Mouse (Mus musculus): ENCODE measurements at regions not wholly inside any gene's neighbourhood (a gene's known extent, or its start where the extent isn't known, plus 50 kb on each side); places are given as distances from the start of the nearest gene placed in this dataset.

- Histone ChIP-seq H3K9me3 (no peaks in the 10 kb centered on the region), H3K27ac (replicated peaks) (no peak overlapping the region), H3K9ac (no peak overlapping the region), H3K4me1 (no peaks in the 10 kb centered on the region), H3K27me3 (replicated peaks) (no peaks in the 10 kb centered on the region), H3K4me2 (no peak overlapping the region), H3K4me3 (no peak overlapping the region), H3K36me3 (no peaks in the 10 kb centered on the region)
- 69% methylated on average over 8 of the region's 8 CpGs for WGBS
- no peak for ATAC-seq (ENCODE audit: extremely low read depth, insufficient number of reproducible peaks, low FRiP score, low TSS enrichment)
Measured at GRCm38 (mm10) chr15:13455560-13456219, 282.2 kb upstream of the Cdh6 start.

GRCm38 (mm10) chr15:13450385-13450784, 276.9 kb upstream of the Cdh6 start:
- 78% methylated on average over 5 of the region's 5 CpGs for WGBS
- Histone ChIP-seq H3K36me3 (no peaks in the 10 kb centered on the region), H3K4me3 (no peak overlapping the region), H3K4me1 (no peaks in the 10 kb centered on the region), H3K27me3 (replicated peaks) (no peaks in the 10 kb centered on the region), H3K9ac (no peak overlapping the region), H3K4me2 (no peak overlapping the region), H3K9me3 (no peaks in the 10 kb centered on the region), H3K27ac (replicated peaks) (no peak overlapping the region)
- ATAC-seq (ENCODE audit: extremely low read depth, insufficient number of reproducible peaks, low FRiP score, low TSS enrichment), result no peak

GRCm38 (mm10) chr15:13434608-13435007, 261.1 kb upstream of the Cdh6 start:
- Histone ChIP-seq H3K4me2 (no peak overlapping the region), H3K27me3 (replicated peaks) (no peaks in the 10 kb centered on the region), H3K4me3 (no peak overlapping the region), H3K9me3 (no peaks in the 10 kb centered on the region), H3K36me3 (no peaks in the 10 kb centered on the region), H3K9ac (no peak overlapping the region), H3K27ac (replicated peaks) (no peak overlapping the region), H3K4me1 (no peaks in the 10 kb centered on the region)
- ATAC-seq (ENCODE audit: extremely low read depth, insufficient number of reproducible peaks, low FRiP score, low TSS enrichment), result no peak
- WGBS, result 54% methylated on average over 1 of the region's 1 CpGs

GRCm38 (mm10) chr15:13432971-13433370, 259.5 kb upstream of the Cdh6 start:
- no peaks in the 10 kb centered on the region for H3K9me3 ChIP-seq
- no peak overlapping the region for H3K27ac ChIP-seq (replicated peaks)
- WGBS, result 75% methylated on average over 2 of the region's 2 CpGs
- no peaks in the 10 kb centered on the region for H3K4me1 ChIP-seq
- no peaks in the 10 kb centered on the region for H3K27me3 ChIP-seq (replicated peaks)
- no peak overlapping the region for H3K4me2 ChIP-seq
- H3K4me3 ChIP-seq, result no peak overlapping the region
- H3K36me3 ChIP-seq, result no peaks in the 10 kb centered on the region
- ATAC-seq (ENCODE audit: extremely low read depth, insufficient number of reproducible peaks, low FRiP score, low TSS enrichment), result no peak
- H3K9ac ChIP-seq, result no peak overlapping the region

DNA sequence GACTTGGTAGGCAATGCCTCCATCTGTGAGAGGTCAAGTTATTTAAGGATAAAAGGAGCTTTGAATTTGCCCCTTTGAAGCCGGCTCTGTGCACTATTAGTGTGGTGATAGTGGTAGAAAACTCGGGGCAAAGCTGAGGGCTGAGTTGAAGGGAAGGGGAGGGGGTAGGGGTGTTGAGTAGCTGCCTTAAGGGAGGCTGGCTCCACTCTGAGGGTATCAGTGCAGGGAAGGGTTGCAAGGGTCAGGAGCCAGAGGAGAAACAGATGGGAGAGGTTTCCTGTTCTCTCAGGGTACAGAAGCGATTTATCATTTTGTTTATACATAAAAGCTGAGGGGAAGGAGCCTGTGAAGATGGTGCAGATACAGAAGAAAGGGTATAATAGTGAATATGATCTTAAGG, 246.1 kb upstream of the Cdh6 start:
- H3K4me2 ChIP-seq, result no peak overlapping the region
- H3K9ac ChIP-seq, result no peak overlapping the region
- no peaks in the 10 kb centered on the region for H3K36me3 ChIP-seq
- no peaks in the 10 kb centered on the region for H3K4me1 ChIP-seq
- H3K27ac ChIP-seq (replicated peaks), result no peak overlapping the region
- H3K9me3 ChIP-seq, result no peaks in the 10 kb centered on the region
- H3K27me3 ChIP-seq (replicated peaks), result no peaks in the 10 kb centered on the region
- no peak for ATAC-seq (ENCODE audit: extremely low read depth, insufficient number of reproducible peaks, low FRiP score, low TSS enrichment)
- H3K4me3 ChIP-seq, result no peak overlapping the region
- WGBS, result 18% methylated on average over 3 of the region's 3 CpGs

- H3K27me3 ChIP-seq (replicated peaks), result no peaks in the 10 kb centered on the region
- H3K27ac ChIP-seq (replicated peaks), result no peak overlapping the region
- ATAC-seq (ENCODE audit: extremely low read depth, insufficient number of reproducible peaks, low FRiP score, low TSS enrichment), result no peak
- H3K9ac ChIP-seq, result no peak overlapping the region
- 38% methylated on average over 11 of the region's 11 CpGs for WGBS
- H3K4me1 ChIP-seq, result peaks cover 11% of the 10 kb centered on the region; the same call in 1 of the 2 replicates
- no peaks in the 10 kb centered on the region for H3K9me3 ChIP-seq
- H3K36me3 ChIP-seq, result no peaks in the 10 kb centered on the region
- peak overlapping the region; percentile 37 for H3K4me2 ChIP-seq
- no peak overlapping the region for H3K4me3 ChIP-seq
Measured at GRCm38 (mm10) chr15:13410065-13410688, 236.7 kb upstream of the Cdh6 start.

GRCm38 (mm10) chr15:13393155-13393554, 219.7 kb upstream of the Cdh6 start:
- H3K4me1 ChIP-seq, result no peaks in the 10 kb centered on the region
- H3K27me3 ChIP-seq (replicated peaks), result no peaks in the 10 kb centered on the region
- H3K9me3 ChIP-seq, result no peaks in the 10 kb centered on the region
- H3K9ac ChIP-seq, result no peak overlapping the region
- no peak overlapping the region for H3K4me3 ChIP-seq
- no peak overlapping the region for H3K27ac ChIP-seq (replicated peaks)
- no peak for ATAC-seq (ENCODE audit: extremely low read depth, insufficient number of reproducible peaks, low FRiP score, low TSS enrichment)
- no peaks in the 10 kb centered on the region for H3K36me3 ChIP-seq
- 65% methylated on average over 6 of the region's 6 CpGs for WGBS
- H3K4me2 ChIP-seq, result no peak overlapping the region

GRCm38 (mm10) chr15:13391331-13391730, 217.9 kb upstream of the Cdh6 start:
- H3K9me3 ChIP-seq, result no peaks in the 10 kb centered on the region
- no peaks in the 10 kb centered on the region for H3K27me3 ChIP-seq (replicated peaks)
- H3K9ac ChIP-seq, result no peak overlapping the region
- no peaks in the 10 kb centered on the region for H3K36me3 ChIP-seq
- ATAC-seq (ENCODE audit: extremely low read depth, insufficient number of reproducible peaks, low FRiP score, low TSS enrichment), result no peak
- H3K4me2 ChIP-seq, result no peak overlapping the region
- H3K4me3 ChIP-seq, result no peak overlapping the region
- H3K27ac ChIP-seq (replicated peaks), result no peak overlapping the region
- no peaks in the 10 kb centered on the region for H3K4me1 ChIP-seq
- 71% methylated on average over 4 of the region's 4 CpGs for WGBS

GRCm38 (mm10) chr15:13384815-13385214, 211.3 kb upstream of the Cdh6 start:
- no peak overlapping the region for H3K4me3 ChIP-seq
- no peaks in the 10 kb centered on the region for H3K36me3 ChIP-seq
- H3K9me3 ChIP-seq, result no peaks in the 10 kb centered on the region
- no peaks in the 10 kb centered on the region for H3K27me3 ChIP-seq (replicated peaks)
- WGBS, result 24% methylated on average over 6 of the region's 6 CpGs
- H3K4me2 ChIP-seq, result peak overlapping the region; percentile 38; the same call in 1 of the 2 replicates
- no peak overlapping the region for H3K9ac ChIP-seq
- no peak for ATAC-seq (ENCODE audit: extremely low read depth, insufficient number of reproducible peaks, low FRiP score, low TSS enrichment)
- H3K27ac ChIP-seq (replicated peaks), result no peak overlapping the region
- peaks cover 9% of the 10 kb centered on the region; the same call in 1 of the 2 replicates for H3K4me1 ChIP-seq

DNA sequence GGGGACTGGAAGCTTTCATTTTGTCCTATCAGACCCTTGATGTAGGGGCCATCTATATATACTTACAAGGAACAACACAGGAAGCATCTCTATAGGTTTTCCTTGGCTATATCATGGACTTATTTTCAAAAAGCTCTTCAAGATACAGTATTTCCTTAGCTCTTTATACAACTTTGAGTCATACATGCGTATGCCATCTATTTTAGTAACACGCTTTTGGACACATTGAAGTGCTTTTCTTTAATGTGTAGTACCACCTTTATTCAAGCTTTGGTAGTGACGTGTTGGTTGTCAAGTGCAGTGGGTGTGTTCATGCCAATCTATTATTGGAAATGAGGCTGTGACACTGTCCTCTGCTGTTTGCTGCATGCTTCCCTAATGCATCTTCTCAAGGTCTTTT, 202.1 kb upstream of the Cdh6 start:
- Histone ChIP-seq H3K4me3 (no peak overlapping the region), H3K27ac (replicated peaks) (no peak overlapping the region), H3K9ac (no peak overlapping the region), H3K4me2 (no peak overlapping the region), H3K9me3 (no peaks in the 10 kb centered on the region), H3K27me3 (replicated peaks) (no peaks in the 10 kb centered on the region), H3K36me3 (no peaks in the 10 kb centered on the region), H3K4me1 (no peaks in the 10 kb centered on the region)
- ATAC-seq (ENCODE audit: extremely low read depth, insufficient number of reproducible peaks, low FRiP score, low TSS enrichment), result no peak
- 67% methylated on average over 3 of the region's 3 CpGs for WGBS

- WGBS, result 66% methylated on average over 5 of the region's 5 CpGs
- Histone ChIP-seq H3K9ac (no peak overlapping the region), H3K27me3 (replicated peaks) (no peaks in the 10 kb centered on the region), H3K4me2 (no peak overlapping the region), H3K4me3 (no peak overlapping the region), H3K36me3 (no peaks in the 10 kb centered on the region), H3K9me3 (no peaks in the 10 kb centered on the region), H3K4me1 (peaks cover 12% of the 10 kb centered on the region), H3K27ac (replicated peaks) (no peak overlapping the region)
- no peak for ATAC-seq (ENCODE audit: extremely low read depth, insufficient number of reproducible peaks, low FRiP score, low TSS enrichment)
Measured at GRCm38 (mm10) chr15:13368799-13369198, 195.3 kb upstream of the Cdh6 start.

All from heart, embryonic 13.5 days (tissue).